Mouse (Mus musculus): ENCODE measurements around the gene Hoxb2. TPM values are rescaled to one million over a fixed set of nuclear protein-coding genes. Genes with fewer than 3 reads are reported as not detected.

Hoxb2 gene
- polyA plus RNA-seq, 1 experiment from 2014 or later: not detected

GRCm38 (mm10) chr11:96368686-96369085 lies 18.4 kb downstream of the Hoxb2 start:
- Histone ChIP-seq H3K4me3 (ENCODE audit: inconsistent target) (no peak overlapping the region), H3K27ac (no peak overlapping the region), H3K79me2 (ENCODE audit: inconsistent target) (no peaks in the 10 kb centered on the region), H3K36me3 (ENCODE audit: inconsistent target) (no peaks in the 10 kb centered on the region)
- 56% methylated on average over 5 of the region's 5 CpGs for WGBS (ENCODE audit: missing documents)

GRCm38 (mm10) chr11:96369140-96369539 lies 18.8 kb downstream of the Hoxb2 start:
- Histone ChIP-seq H3K36me3 (ENCODE audit: inconsistent target) (no peaks in the 10 kb centered on the region), H3K27ac (no peak overlapping the region), H3K79me2 (ENCODE audit: inconsistent target) (no peaks in the 10 kb centered on the region), H3K4me3 (ENCODE audit: inconsistent target) (no peak overlapping the region)
- 57% methylated on average over 7 of the region's 7 CpGs for WGBS (ENCODE audit: missing documents)

- 88% methylated on average over 3 of the region's 3 CpGs for WGBS (ENCODE audit: missing documents)
- H3K27ac ChIP-seq: no peak overlapping the region
- H3K4me3 ChIP-seq (ENCODE audit: inconsistent target): no peak overlapping the region
- no peaks in the 10 kb centered on the region for H3K79me2 ChIP-seq (ENCODE audit: inconsistent target)
- H3K36me3 ChIP-seq (ENCODE audit: inconsistent target): no peaks in the 10 kb centered on the region
Measured at GRCm38 (mm10) chr11:96371726-96372125, 21.4 kb downstream of the Hoxb2 start.

- Histone ChIP-seq H3K4me3 (ENCODE audit: inconsistent target) (no peak overlapping the region), H3K27ac (no peak overlapping the region), H3K79me2 (ENCODE audit: inconsistent target) (no peaks in the 10 kb centered on the region), H3K36me3 (ENCODE audit: inconsistent target) (no peaks in the 10 kb centered on the region)
- WGBS (ENCODE audit: missing documents): 69% methylated on average over 3 of the region's 3 CpGs
Measured at GRCm38 (mm10) chr11:96372519-96372918, 22.2 kb downstream of the Hoxb2 start.

GRCm38 (mm10) chr11:96374810-96375209 lies 24.5 kb downstream of the Hoxb2 start:
- 69% methylated on average over 7 of the region's 7 CpGs for WGBS (ENCODE audit: missing documents)
- Histone ChIP-seq H3K36me3 (ENCODE audit: inconsistent target) (no peaks in the 10 kb centered on the region), H3K79me2 (ENCODE audit: inconsistent target) (no peaks in the 10 kb centered on the region), H3K4me3 (ENCODE audit: inconsistent target) (no peak overlapping the region), H3K27ac (no peak overlapping the region)

GRCm38 (mm10) chr11:96383381-96383780 lies 33.1 kb downstream of the Hoxb2 start:
- Histone ChIP-seq H3K36me3 (ENCODE audit: inconsistent target) (no peaks in the 10 kb centered on the region), H3K79me2 (ENCODE audit: inconsistent target) (no peaks in the 10 kb centered on the region), H3K4me3 (ENCODE audit: inconsistent target) (no peak overlapping the region), H3K27ac (no peak overlapping the region)
- WGBS (ENCODE audit: missing documents): 70% methylated on average over 5 of the region's 5 CpGs

GRCm38 (mm10) chr11:96387635-96388034 lies 37.3 kb downstream of the Hoxb2 start:
- H3K79me2 ChIP-seq (ENCODE audit: inconsistent target): no peaks in the 10 kb centered on the region
- H3K36me3 ChIP-seq (ENCODE audit: inconsistent target): no peaks in the 10 kb centered on the region
- H3K4me3 ChIP-seq (ENCODE audit: inconsistent target): no peak overlapping the region
- no peak overlapping the region for H3K27ac ChIP-seq
- 85% methylated on average over 2 of the region's 2 CpGs for WGBS (ENCODE audit: missing documents)

- no peak overlapping the region for H3K27ac ChIP-seq
- H3K4me3 ChIP-seq (ENCODE audit: inconsistent target): no peak overlapping the region
- H3K79me2 ChIP-seq (ENCODE audit: inconsistent target): no peaks in the 10 kb centered on the region
- H3K36me3 ChIP-seq (ENCODE audit: inconsistent target): no peaks in the 10 kb centered on the region
- 81% methylated on average over 15 of the region's 15 CpGs for WGBS (ENCODE audit: missing documents)
Measured at GRCm38 (mm10) chr11:96396772-96397626, 46.7 kb downstream of the Hoxb2 start.

- H3K27ac ChIP-seq: no peak overlapping the region
- H3K36me3 ChIP-seq (ENCODE audit: inconsistent target): no peaks in the 10 kb centered on the region
- H3K79me2 ChIP-seq (ENCODE audit: inconsistent target): no peaks in the 10 kb centered on the region
- H3K4me3 ChIP-seq (ENCODE audit: inconsistent target): no peak overlapping the region
- 93% methylated on average over 7 of the region's 7 CpGs for WGBS (ENCODE audit: missing documents)
Measured at GRCm38 (mm10) chr11:96397806-96398335, 47.5 kb downstream of the Hoxb2 start.

- 18% methylated on average over 8 of the region's 8 CpGs for WGBS (ENCODE audit: missing documents)
- H3K4me3 ChIP-seq (ENCODE audit: inconsistent target): no peak overlapping the region
Measured at GRCm38 (mm10) chr11:96399923-96400322, 49.6 kb downstream of the Hoxb2 start.

More at GRCm38 (mm10) chr11:96399923-96400322, 49.6 kb downstream of the Hoxb2 start:
- Histone ChIP-seq H3K36me3 (ENCODE audit: inconsistent target) (no peaks in the 10 kb centered on the region), H3K79me2 (ENCODE audit: inconsistent target) (no peaks in the 10 kb centered on the region), H3K27ac (no peak overlapping the region)

Other genes with a start within 250 kb of the Hoxb2 start
- not detected in 3 replicates for gene Calcoco2, start 238.6 kb upstream of the Hoxb2 start, polyA plus RNA-seq (2018)
- not detected in 3 replicates for gene Ttll6, start 216.7 kb upstream of the Hoxb2 start, polyA plus RNA-seq (2018)
- gene Hoxb13, start 156.2 kb upstream of the Hoxb2 start, polyA plus RNA-seq (2018): not detected in 3 replicates
- not detected in 3 replicates for gene Hoxb9, start 79.1 kb upstream of the Hoxb2 start, polyA plus RNA-seq (2018)
- gene Hoxb8, start 68.6 kb upstream of the Hoxb2 start, polyA plus RNA-seq (2018): not detected in 3 replicates
- not detected in 3 replicates for gene Hoxb7, start 63.9 kb upstream of the Hoxb2 start, polyA plus RNA-seq (2018)
- not detected in 3 replicates for gene Hoxb6, start 58.0 kb upstream of the Hoxb2 start, polyA plus RNA-seq (2018)
- gene Hoxb5, start 47.2 kb upstream of the Hoxb2 start, polyA plus RNA-seq (2018): not detected in 3 replicates
- gene Hoxb4, start 32.3 kb upstream of the Hoxb2 start, polyA plus RNA-seq (2018): 3.3 to 7.4 TPM (median 4.1 TPM) in 3 replicates
- gene Hoxb3, start 27.2 kb upstream of the Hoxb2 start, polyA plus RNA-seq (2018): 0.95 to 1.2 TPM (median 1.1 TPM) in 3 replicates
- gene Hoxb1, start 15.2 kb downstream of the Hoxb2 start, polyA plus RNA-seq (2018): not detected in 3 replicates
- gene Skap1, start 114.1 kb downstream of the Hoxb2 start, polyA plus RNA-seq (2018): 0.14 TPM in 1 of 3 replicates, not detected in the others

Data from macrophage (primary cell).